Comparison of ENCODE assay signal across 8 mouse cellular contexts in genomic region chr2:109277593-109277992, GRCm38 (mm10). TPM values are rescaled to one million over a fixed set of nuclear protein-coding genes. Genes with fewer than 3 reads are reported as not detected.
DNase-seq lines count a peak whose midpoint lies in the region; ATAC-seq lines count a peak whose summit lies in the region.

No protein-coding gene starts in this region.

- H3K27ac ChIP-seq in kidney, embryonic 15.5 days: peak overlapping the region; percentile 51; the same call in 1 of the 2 replicates
- no peak overlapping the region for H3K27ac ChIP-seq in forebrain, embryonic 14.5 days (ENCODE audit: low read depth, low read length)
- H3K27ac ChIP-seq in liver, embryonic 13.5 days: peak overlapping the region; percentile 69

- no peak for ATAC-seq in kidney, embryonic 15.5 days (replicated peaks; ENCODE audit: low FRiP score)
- ATAC-seq in forebrain, embryonic 14.5 days: no peak
- ATAC-seq in liver, embryonic 13.5 days (ENCODE audit: low read depth): no peak

- H3K36me3 ChIP-seq in kidney, embryonic 15.5 days: no peaks in the 10 kb centered on the region
- H3K36me3 ChIP-seq in forebrain, embryonic 14.5 days (ENCODE audit: control insufficient read depth, insufficient read depth, low read length): no peaks in the 10 kb centered on the region
- H3K36me3 ChIP-seq in liver, embryonic 13.5 days: no peaks in the 10 kb centered on the region

- 4% methylated on average over 7 of the region's 7 CpGs for WGBS in kidney, embryonic 15.5 days
- WGBS in forebrain, embryonic 14.5 days: 9% methylated on average over 7 of the region's 7 CpGs
- 4% methylated on average over 7 of the region's 7 CpGs for WGBS in liver, embryonic 13.5 days (ENCODE audit: insufficient replicate concordance)

- H3K9ac ChIP-seq in kidney, embryonic 15.5 days: peak overlapping the region; percentile 63
- peak overlapping the region; percentile 56 for H3K9ac ChIP-seq in forebrain, embryonic 14.5 days (ENCODE audit: low read length)
- H3K9ac ChIP-seq in liver, embryonic 13.5 days: peak overlapping the region; percentile 79

- H3K9me3 ChIP-seq in kidney, embryonic 15.5 days (replicated peaks): no peaks in the 10 kb centered on the region
- no peaks in the 10 kb centered on the region for H3K9me3 ChIP-seq in forebrain, embryonic 14.5 days (replicated peaks; ENCODE audit: control insufficient read depth, low read length)
- no peaks in the 10 kb centered on the region for H3K9me3 ChIP-seq in liver, embryonic 13.5 days (replicated peaks)

- peak overlapping the region; percentile 63 for H3K4me3 ChIP-seq in kidney, embryonic 15.5 days (replicated peaks)
- H3K4me3 ChIP-seq in forebrain, embryonic 14.5 days (ENCODE audit: low read depth, low read length): peak overlapping the region; percentile 36
- H3K4me3 ChIP-seq in liver, embryonic 13.5 days (replicated peaks): peak overlapping the region; percentile 71

- H3K27me3 ChIP-seq in kidney, embryonic 15.5 days: no peaks in the 10 kb centered on the region
- no peaks in the 10 kb centered on the region for H3K27me3 ChIP-seq in forebrain, embryonic 14.5 days (replicated peaks; ENCODE audit: control insufficient read depth, insufficient read depth, low read length)
- no peaks in the 10 kb centered on the region for H3K27me3 ChIP-seq in liver, embryonic 13.5 days

- peak overlapping the region; percentile 65 for H3K4me2 ChIP-seq in kidney, embryonic 15.5 days
- peak overlapping the region; percentile 54 for H3K4me2 ChIP-seq in forebrain, embryonic 14.5 days (ENCODE audit: low read length)
- H3K4me2 ChIP-seq in liver, embryonic 13.5 days: peak overlapping the region; percentile 70

- peaks cover 14% of the 10 kb centered on the region for H3K4me1 ChIP-seq in kidney, embryonic 15.5 days
- H3K4me1 ChIP-seq in forebrain, embryonic 14.5 days (ENCODE audit: control insufficient read depth, insufficient read depth, low read length): peaks cover 9% of the 10 kb centered on the region; the same call in 1 of the 2 replicates
- peaks cover 14% of the 10 kb centered on the region for H3K4me1 ChIP-seq in liver, embryonic 13.5 days (replicated peaks)

- DNase-seq in kidney, postnatal 25 days: no peak
- peak; percentile 7 for DNase-seq in ZHBTc4 (ENCODE audit: low read depth, low spot score)
- DNase-seq in forebrain, embryonic 14.5 days (ENCODE audit: low spot score): peak; percentile 8
- DNase-seq in liver, embryonic 13.5 days: no peak
- no peak for DNase-seq in right cerebral cortex, postnatal 10 days (ENCODE audit: low spot score in 2 of 2)
- DNase-seq in thymus, postnatal 4 days: no peak
- no peak for DNase-seq in right cerebral cortex, postnatal 25 days

RNA-seq across cellular contexts. Expression of gene Kif18a, which starts 2.9 kb away (rescaled TPM):
- 20.5 and 21.1 TPM in 2 replicates for polyA plus RNA-seq in kidney, embryonic 15.5 days (2015; fragmentation: Nextera tagmentation; extraction: Ambion mirVana)
- polyA plus RNA-seq in forebrain, embryonic 14.5 days (2014; fragmentation: Nextera tagmentation; extraction: Ambion mirVana): 19.1 and 20.5 TPM in 2 replicates
- 26.2 and 34.8 TPM in 2 replicates for polyA plus RNA-seq in liver, embryonic 13.5 days (2015; fragmentation: Nextera tagmentation; extraction: Ambion mirVana)

RNA-seq across cellular contexts. Expression of gene Mettl15, which starts 3.0 kb away (rescaled TPM):
- 12.2 and 12.4 TPM in 2 replicates for polyA plus RNA-seq in kidney, embryonic 15.5 days (2015; fragmentation: Nextera tagmentation; extraction: Ambion mirVana)
- 12.4 and 16.6 TPM in 2 replicates for polyA plus RNA-seq in forebrain, embryonic 14.5 days (2014; fragmentation: Nextera tagmentation; extraction: Ambion mirVana)
- polyA plus RNA-seq in liver, embryonic 13.5 days (2015; fragmentation: Nextera tagmentation; extraction: Ambion mirVana): 7.0 and 7.9 TPM in 2 replicates

Comparison
In these comparisons a context has a peak if more than half of its experiments do, and no peak if none do; other contexts are left out.
1. DNase-seq: peak in ZHBTc4 (single experiment) and forebrain, embryonic 14.5 days (single experiment); none in kidney, postnatal 25 days (0 of 2), liver, embryonic 13.5 days (single experiment), right cerebral cortex, postnatal 10 days (0 of 2), thymus, postnatal 4 days (single experiment) and right cerebral cortex, postnatal 25 days (single experiment).
2. Peak in every context shown above with its lines, with median percentiles within 50 percentile points of each other: H3K4me2 ChIP-seq, H3K4me3 ChIP-seq and H3K9ac ChIP-seq.